Mouse (Mus musculus) embryonic facial prominence, embryonic 12.5 days (tissue): Measurements from ENCODE around the gene Abhd11. TPM values are rescaled to one million over a fixed set of nuclear protein-coding genes. Genes with fewer than 3 reads are reported as not detected.
A peak's percentile ranks its signal among the peaks of the same experiment; 100 is the strongest.
"Not testable (repeated sequence)": the region's sequence is repeated elsewhere in the genome, so short reads cannot be mapped to it uniquely, and the experiment has no call there.

ENCODE experiments used
- ATAC-seq: fragments of 200-750 bp; cut with Nextera tagmentation; 2 replicates; pipeline ENCODE4 v1.8.0; 2017; ENCODE audit not compliant: insufficient number of reproducible peaks, insufficient read depth, low FRiP score, low TSS enrichment
- H3K27ac ChIP-seq: fragments of 300-500 bp; sonication (generic); 2 replicates; pipeline ENCODE4 v1.5.1; 2016; ENCODE audit warnings: mild to moderate bottlenecking
- H3K27me3 ChIP-seq: fragments of 300-500 bp; sonication (generic); 2 replicates; pipeline ENCODE4 v1.6.1; 2016; ENCODE audit warnings: mild to moderate bottlenecking, moderate library complexity
- H3K36me3 ChIP-seq: fragments of 300-500 bp; sonication (generic); 2 replicates; pipeline ENCODE4 v1.6.1; 2016; ENCODE audit warnings: mild to moderate bottlenecking
- H3K4me1 ChIP-seq: fragments of 300-500 bp; sonication (generic); 2 replicates; pipeline ENCODE4 v1.6.1; 2016
- H3K4me2 ChIP-seq: fragments of 300-500 bp; sonication (generic); replicated peaks from 2 replicates; pipeline ENCODE4 v1.6.1; 2016; ENCODE audit warnings: mild to moderate bottlenecking, moderate library complexity
- H3K4me3 ChIP-seq: fragments of 300-500 bp; sonication (generic); 2 replicates; pipeline ENCODE4 v1.5.1; 2016; ENCODE audit warnings: mild to moderate bottlenecking
- H3K9ac ChIP-seq: fragments of 300-500 bp; sonication (generic); 2 replicates; pipeline ENCODE4 v1.6.1; 2016; ENCODE audit warnings: mild to moderate bottlenecking, moderate library complexity
- H3K9me3 ChIP-seq: fragments of 300-500 bp; sonication (generic); 2 replicates; pipeline ENCODE4 v1.6.1; 2016; ENCODE audit warnings: mild to moderate bottlenecking, moderate library complexity
- WGBS: fragments of 180-500 bp; shearing (Covaris S2); methylation state at CpG from one replicate; pipeline ENCODE4 v1.1.7; 2016; 5-methylcytosine and 5-hydroxymethylcytosine counted together
- polyA plus RNA-seq: library from polyadenylated mRNA; unstranded; fragments of >200 nt; fragmentation: Nextera tagmentation; extraction: Ambion mirVana; gene quantifications from 2 replicates; pipeline ENCODE4 v1.2.1, GENCODE M21; 2016

Gene Abhd11
- polyA plus RNA-seq = 49.8 and 51.9 TPM in 2 replicates

DNA sequence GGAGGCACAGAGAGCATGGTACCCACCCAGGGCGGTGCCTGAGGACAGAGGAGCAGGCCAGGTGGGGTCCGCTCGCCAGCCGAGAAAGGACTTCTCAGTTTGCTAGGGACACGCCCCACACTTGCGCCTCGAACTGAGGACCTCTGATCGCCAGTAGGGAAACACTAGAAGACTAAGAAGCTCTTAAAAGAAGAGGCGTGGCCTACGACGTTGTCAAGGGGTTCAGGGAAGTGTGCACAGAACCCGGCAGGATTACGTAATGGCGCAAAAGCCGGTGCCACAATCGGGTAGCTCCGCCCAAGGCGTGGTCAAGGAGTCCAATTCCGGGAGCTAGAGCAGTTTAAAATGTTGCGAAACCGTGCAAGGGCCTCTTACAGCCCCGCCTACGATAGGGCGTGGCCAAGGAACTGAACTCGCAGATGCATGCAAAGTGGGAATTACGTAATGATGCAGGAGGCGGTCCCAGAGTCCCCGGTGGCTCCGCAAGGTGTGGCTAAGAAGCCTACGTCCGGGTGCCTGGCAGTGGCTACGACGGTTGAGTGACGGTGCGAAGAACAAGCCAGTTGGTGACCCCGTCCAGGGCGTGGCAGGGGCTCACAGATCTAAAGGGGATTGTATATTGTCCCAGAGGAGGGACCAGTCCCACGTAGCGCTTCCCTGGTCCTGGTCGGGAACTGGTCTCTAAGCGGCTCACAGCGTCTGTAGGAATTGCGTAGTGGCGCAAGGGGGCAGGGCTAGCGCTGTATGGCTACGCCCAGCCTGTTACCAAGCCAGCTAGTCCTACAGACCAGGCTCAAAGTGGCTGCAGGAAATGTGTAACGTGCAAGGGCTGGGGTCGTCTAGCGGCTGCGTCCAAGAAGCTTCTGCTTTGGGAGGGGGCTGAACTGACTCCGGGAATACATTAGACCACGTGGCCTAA, at the start of gene Abhd11:
Gene Abhd11 (plus strand): TSS at position 482 of the 919 bp plus-strand sequence.
- Histone ChIP-seq H3K27ac (peak within 1 kb of the TSS; percentile 97), H3K4me3 (peak within 1 kb of the TSS; percentile 58), H3K4me2 (peak within 1 kb of the TSS; percentile 77), H3K27me3 (no peaks in the 10 kb centered on the region), H3K4me1 (peaks cover 29% of the 10 kb centered on the region), H3K36me3 (no peaks in the 10 kb centered on the region), H3K9me3 (no peaks in the 10 kb centered on the region), H3K9ac (peak within 1 kb of the TSS; percentile 74)
- WGBS = under 1% methylated on average over 52 of the region's 52 CpGs
- peak; percentile 87 for ATAC-seq

DNA sequence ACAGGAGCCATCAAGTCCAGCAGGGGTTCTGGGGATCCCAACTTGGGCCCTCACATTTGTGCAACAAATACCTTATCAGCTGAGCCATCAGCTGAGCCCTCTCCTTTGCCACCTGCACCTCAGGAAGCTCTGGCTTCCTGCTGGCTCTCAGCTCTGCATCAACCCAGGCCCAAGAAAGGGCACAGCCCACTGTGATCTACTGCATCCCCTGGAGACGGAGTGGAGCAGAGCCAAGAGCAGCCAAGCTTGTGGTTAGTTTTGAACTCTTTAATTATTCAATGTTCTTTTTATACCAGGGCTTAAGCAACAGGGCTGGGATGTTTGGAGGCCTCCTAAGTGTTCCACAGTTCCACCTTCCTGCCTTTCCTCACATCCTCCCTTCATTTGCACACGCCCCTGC, 48.5 kb upstream of the Abhd11 start:
- H3K9ac ChIP-seq = no peak overlapping the region
- 69% methylated on average over 2 of the region's 2 CpGs for whole genome bisulfite sequencing
- no peak overlapping the region for H3K27ac ChIP-seq
- no peaks in the 10 kb centered on the region; the same call in 1 of the 2 replicates for H3K27me3 ChIP-seq
- no peaks in the 10 kb centered on the region for H3K36me3 ChIP-seq
- H3K4me1 ChIP-seq = no peaks in the 10 kb centered on the region
- H3K4me2 ChIP-seq = no peak overlapping the region
- no peak overlapping the region for H3K4me3 ChIP-seq
- no peak for ATAC-seq
- no peaks in the 10 kb centered on the region for H3K9me3 ChIP-seq

DNA sequence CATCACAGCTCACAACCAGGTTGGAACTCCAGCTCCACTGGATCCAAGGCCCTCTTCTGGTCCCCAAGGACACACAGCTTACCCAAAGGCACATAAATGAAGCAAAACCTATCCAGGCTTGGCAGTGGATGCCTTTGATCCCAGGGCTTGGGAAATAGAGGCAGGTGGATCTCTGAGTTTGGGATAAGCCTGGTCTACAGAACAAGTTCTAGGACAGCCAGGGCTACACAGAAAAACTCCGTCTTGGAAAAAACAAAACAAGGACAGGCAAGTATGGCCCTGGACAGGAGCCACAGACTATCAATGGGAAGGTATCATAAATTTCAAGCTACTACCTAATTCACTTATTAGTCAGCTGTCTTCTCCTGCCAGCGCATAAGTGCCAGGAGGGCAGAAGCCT, 47.4 kb upstream of the Abhd11 start:
- H3K4me2 ChIP-seq = no peak overlapping the region
- ATAC-seq = no peak
- WGBS = 91% methylated on average over 2 of the region's 2 CpGs
- H3K4me3 ChIP-seq = no peak overlapping the region
- no peaks in the 10 kb centered on the region for H3K36me3 ChIP-seq
- H3K9ac ChIP-seq = no peak overlapping the region
- H3K4me1 ChIP-seq = 0 out of 2 replicates have a peak, but pooled peaks cover 5% of the 10 kb centered on the region
- H3K9me3 ChIP-seq = no peaks in the 10 kb centered on the region
- H3K27me3 ChIP-seq = no peaks in the 10 kb centered on the region; the same call in 1 of the 2 replicates
- H3K27ac ChIP-seq = no peak overlapping the region

DNA sequence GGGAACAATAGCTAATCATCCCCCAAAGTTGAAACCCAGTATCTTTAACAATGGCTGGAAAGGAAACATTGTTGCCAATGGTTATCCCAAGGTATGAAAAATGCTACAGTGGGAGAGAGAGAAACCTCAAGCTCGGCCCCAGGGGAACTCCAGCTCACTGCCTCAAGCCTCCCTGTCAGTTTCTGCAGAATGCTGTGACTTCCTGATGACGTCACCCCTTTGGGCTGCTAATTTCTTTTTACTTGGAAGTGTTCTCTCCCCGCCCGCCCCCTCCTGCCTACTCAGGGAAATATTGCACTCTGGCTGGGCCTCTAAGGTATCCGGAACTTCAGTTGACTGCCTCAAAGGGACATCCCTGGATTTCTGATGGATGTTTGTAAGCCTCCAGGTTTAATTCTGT, 45.4 kb upstream of the Abhd11 start:
- Histone ChIP-seq H3K27me3 (no peaks in the 10 kb centered on the region), H3K27ac (no peak overlapping the region), H3K9me3 (no peaks in the 10 kb centered on the region), H3K36me3 (no peaks in the 10 kb centered on the region), H3K4me1 (0 out of 2 replicates have a peak, but pooled peaks cover 5% of the 10 kb centered on the region), H3K9ac (no peak overlapping the region), H3K4me3 (no peak overlapping the region), H3K4me2 (no peak overlapping the region)
- 36% methylated on average over 5 of the region's 5 CpGs for WGBS
- ATAC-seq = no peak

DNA sequence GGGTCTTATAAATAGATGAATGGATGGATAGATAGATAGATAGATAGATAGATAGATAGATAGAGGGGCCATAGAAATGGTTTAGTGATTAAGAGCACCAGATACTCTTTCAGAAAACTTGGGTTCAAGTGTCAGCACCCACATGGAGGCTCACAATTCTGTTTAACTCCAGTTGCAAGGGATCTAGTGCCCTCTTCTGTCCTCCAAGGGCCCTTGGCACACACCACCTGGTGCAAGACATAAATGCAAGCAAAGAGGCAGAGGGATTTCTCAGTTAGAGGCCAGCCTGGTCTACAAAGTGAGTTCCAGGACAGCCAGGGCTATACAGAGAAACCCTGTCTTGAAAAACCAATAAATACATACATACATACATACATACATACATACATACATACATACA, 44.3 kb upstream of the Abhd11 start:
- not testable (repeated sequence) for H3K4me3 ChIP-seq, H3K9me3 ChIP-seq, H3K4me2 ChIP-seq, H3K27me3 ChIP-seq, ATAC-seq, H3K4me1 ChIP-seq, H3K36me3 ChIP-seq, H3K9ac ChIP-seq, H3K27ac ChIP-seq

DNA sequence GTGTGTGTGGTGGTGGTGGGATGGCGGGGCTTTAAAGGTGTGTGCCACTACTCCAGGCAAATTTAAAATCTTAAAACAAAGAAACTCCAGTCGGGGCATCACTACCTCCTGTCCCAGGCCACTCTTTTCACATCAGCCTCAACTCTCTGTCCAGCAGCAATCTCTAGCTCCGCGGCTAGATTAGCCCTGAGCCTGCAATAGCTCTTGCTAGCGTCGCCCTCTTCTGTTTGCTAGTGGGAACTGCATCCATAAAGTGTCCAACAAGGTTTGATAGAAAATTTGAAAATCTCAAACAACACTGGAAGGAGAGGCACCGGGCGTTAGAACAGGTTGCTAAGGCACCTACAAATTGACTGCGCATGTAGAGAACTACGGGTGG, 43.5 kb upstream of the Abhd11 start:
- Histone ChIP-seq H3K9me3 (no peaks in the 10 kb centered on the region), H3K9ac (no peak overlapping the region), H3K27ac (no peak overlapping the region), H3K4me3 (peak overlapping the region; percentile 26), H3K36me3 (no peaks in the 10 kb centered on the region), H3K4me2 (peak overlapping the region; percentile 54), H3K4me1 (0 out of 2 replicates have a peak, but pooled peaks cover 5% of the 10 kb centered on the region), H3K27me3 (no peaks in the 10 kb centered on the region)
- no peak for ATAC-seq
- WGBS = 4% methylated on average over 10 of the region's 10 CpGs

DNA sequence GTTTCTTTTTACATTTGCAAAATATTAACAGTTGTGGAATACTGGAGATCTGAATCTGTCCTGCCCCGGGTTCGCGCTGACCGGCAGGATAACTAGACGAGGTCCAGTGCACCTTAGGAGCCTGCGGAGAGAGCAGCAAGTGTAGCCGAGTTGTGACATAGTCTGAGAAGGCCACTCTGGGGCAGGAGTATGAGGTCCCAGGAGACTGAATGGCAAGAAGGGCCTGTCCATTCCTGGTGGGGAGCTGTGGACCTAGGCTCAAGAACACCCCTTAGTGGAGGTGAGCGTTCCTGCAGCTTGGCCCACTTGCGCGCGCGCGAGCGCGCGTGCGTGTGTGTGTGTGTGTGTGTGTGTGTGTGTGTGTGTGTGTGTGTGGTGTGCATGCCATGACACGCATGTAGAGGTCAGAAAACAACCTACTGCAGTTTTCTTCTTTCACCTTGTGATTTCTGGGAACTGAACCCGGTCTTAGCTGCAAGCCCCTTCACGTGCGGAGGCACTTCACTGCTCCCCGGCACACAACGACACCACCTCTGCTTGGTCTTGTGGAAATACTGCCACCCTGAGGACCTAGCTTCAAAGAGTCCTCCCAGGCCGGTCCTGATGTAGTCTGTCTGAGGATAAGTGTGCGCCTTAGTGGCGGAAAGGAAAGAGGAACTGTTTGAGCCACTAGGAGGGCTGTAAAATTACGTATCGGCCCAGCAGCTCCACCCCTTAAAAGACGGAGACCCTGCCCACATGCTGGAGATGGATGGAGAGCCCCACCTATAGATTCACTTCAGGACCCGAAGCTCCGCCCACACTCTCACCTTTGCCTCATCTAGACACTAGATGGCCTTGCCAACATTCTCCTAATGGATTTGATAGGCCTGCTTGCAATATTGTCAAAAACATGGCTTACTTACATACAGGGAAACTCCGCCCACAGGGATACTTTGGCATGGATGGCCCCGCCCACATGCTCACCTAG, 42.8 kb upstream of the Abhd11 start:
- 3% methylated on average over 33 of the region's 33 CpGs for WGBS
- ATAC-seq = peak; percentile 62; the same call in 1 of the 2 replicates
- H3K9ac ChIP-seq = peak overlapping the region; percentile 8; the same call in 1 of the 2 replicates

DNA sequence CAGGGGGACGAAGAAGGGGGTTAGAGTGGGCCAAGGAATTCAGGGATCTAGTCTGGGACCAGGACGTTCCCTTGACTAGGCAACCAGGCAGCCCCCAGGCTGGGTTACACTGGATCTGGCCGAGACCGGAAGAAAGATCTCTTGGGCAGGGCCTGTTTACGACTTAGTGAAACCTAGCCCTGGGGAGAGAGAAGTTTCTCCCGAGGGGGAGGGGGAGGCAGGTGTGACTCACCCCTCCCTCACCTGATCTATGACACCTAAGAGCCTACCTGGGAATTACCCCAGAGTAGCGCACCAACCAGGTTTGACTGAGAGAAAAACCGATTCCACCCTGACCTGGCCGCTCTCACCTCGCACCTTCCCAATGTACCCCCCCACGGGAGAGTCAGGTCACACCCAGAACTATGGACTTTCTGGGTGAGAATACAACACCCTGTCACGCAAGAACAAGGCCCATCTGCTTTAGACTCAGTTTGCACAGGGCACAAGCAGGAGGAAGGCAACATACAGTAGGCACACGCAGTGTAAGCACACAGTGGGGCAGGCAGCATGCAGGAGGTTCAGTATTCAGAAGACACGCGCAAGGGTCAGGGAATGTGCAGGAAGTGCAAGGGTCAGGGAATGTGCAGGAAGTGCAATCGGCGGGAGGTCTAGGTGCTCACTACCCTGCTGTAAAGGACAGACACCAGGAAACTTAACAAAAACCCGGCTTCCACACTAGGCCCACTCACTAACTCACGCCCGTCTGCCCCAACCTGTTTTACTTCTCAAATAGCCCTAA, 41.6 kb upstream of the Abhd11 start:
- Histone ChIP-seq H3K4me1 (0 out of 2 replicates have a peak, but pooled peaks cover 5% of the 10 kb centered on the region), H3K27ac (0 out of 2 replicates have a peak overlapping the region, but pooled peaks have one; percentile 4), H3K27me3 (no peaks in the 10 kb centered on the region), H3K9ac (no peak overlapping the region; the same call in 1 of the 2 replicates), H3K9me3 (no peaks in the 10 kb centered on the region), H3K4me3 (no peak overlapping the region), H3K4me2 (no peak overlapping the region), H3K36me3 (no peaks in the 10 kb centered on the region)
- 64% methylated on average over 20 of the region's 20 CpGs for WGBS
- ATAC-seq = no peak

More for the DNA sequence above, 42.8 kb upstream of the Abhd11 start:
- no peaks in the 10 kb centered on the region for H3K9me3 ChIP-seq
- peak overlapping the region; percentile 54 for H3K4me2 ChIP-seq
- H3K4me1 ChIP-seq = 0 out of 2 replicates have a peak, but pooled peaks cover 5% of the 10 kb centered on the region
- H3K4me3 ChIP-seq = peak overlapping the region; percentile 26
- H3K36me3 ChIP-seq = no peaks in the 10 kb centered on the region
- H3K27ac ChIP-seq = no peak overlapping the region
- no peaks in the 10 kb centered on the region for H3K27me3 ChIP-seq

DNA sequence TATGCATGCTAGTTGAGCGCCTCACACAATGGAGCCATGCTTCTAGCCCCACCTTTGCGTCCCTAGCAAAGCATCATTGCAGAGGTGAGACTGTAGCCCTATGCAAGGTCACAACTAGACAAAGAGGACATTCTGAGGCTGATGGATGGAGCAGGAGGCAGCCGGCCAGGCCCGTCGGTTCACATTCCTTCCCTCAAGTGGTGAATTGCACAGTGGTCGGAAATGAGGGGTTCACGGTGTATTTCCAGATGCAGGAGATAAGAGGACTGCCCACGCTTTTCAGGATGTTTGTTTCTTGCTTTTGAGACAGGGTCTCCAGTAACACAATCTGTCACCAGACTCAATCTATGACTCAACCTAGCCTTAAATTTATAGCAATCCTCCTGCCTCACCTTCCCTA, 38.3 kb upstream of the Abhd11 start:
- Histone ChIP-seq H3K9ac (no peak overlapping the region), H3K4me1 (0 out of 2 replicates have a peak, but pooled peaks cover 5% of the 10 kb centered on the region), H3K36me3 (no peaks in the 10 kb centered on the region), H3K4me2 (no peak overlapping the region), H3K9me3 (no peaks in the 10 kb centered on the region), H3K27ac (no peak overlapping the region), H3K4me3 (no peak overlapping the region), H3K27me3 (no peaks in the 10 kb centered on the region)
- no peak for ATAC-seq
- WGBS = 56% methylated on average over 8 of the region's 8 CpGs

DNA sequence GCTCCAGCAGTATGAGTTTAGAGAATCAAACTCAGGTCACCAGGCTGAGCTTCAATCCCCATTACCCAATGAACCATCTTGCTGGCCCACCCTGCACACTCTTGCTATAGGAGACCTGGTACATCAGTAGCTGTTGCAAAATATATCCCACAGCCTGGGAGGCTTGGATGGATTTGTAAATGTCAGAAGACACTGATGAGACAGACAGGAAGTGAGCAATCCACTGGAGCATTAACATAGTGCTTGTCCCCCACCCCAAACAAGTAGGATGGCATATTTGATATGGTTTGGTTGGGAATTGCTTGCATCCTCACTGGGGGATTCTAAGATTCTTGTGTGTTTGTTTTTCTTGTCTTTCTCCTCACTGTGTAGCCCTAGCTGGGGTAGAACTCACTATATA, 35.9 kb upstream of the Abhd11 start:
- H3K4me2 ChIP-seq = no peak overlapping the region
- no peak overlapping the region for H3K4me3 ChIP-seq
- H3K4me1 ChIP-seq = no peaks in the 10 kb centered on the region
- H3K27me3 ChIP-seq = no peaks in the 10 kb centered on the region
- no peak overlapping the region for H3K9ac ChIP-seq
- no peaks in the 10 kb centered on the region for H3K36me3 ChIP-seq
- no peak overlapping the region for H3K27ac ChIP-seq
- H3K9me3 ChIP-seq = no peaks in the 10 kb centered on the region
- ATAC-seq = no peak

DNA sequence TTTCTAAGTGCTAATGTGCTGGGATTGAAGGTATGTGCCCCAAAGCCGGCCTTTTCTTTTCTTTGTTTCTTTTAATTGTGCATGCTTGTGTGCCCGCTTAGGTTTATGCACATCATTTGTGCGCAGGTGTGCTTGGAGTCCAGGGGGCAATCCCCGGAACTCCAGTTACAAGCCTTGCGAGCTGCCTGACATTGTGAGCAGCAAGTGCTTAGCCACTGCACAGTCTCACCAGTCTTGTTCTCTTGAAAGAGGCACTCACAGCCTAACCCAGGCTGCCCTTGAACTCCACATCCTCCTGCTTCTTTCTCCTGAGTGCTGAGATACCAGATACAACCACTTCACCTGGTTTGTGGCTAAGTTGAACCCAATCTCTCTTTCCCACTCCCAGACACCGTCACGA, 35.4 kb upstream of the Abhd11 start:
- WGBS = 90% methylated on average over 7 of the region's 7 CpGs
- no peak overlapping the region for H3K4me2 ChIP-seq
- no peaks in the 10 kb centered on the region for H3K27me3 ChIP-seq
- H3K4me3 ChIP-seq = no peak overlapping the region
- H3K9ac ChIP-seq = no peak overlapping the region
- H3K27ac ChIP-seq = no peak overlapping the region
- H3K9me3 ChIP-seq = no peaks in the 10 kb centered on the region
- H3K36me3 ChIP-seq = no peaks in the 10 kb centered on the region
- no peak for ATAC-seq
- H3K4me1 ChIP-seq = no peaks in the 10 kb centered on the region
